Mouse (Mus musculus): ENCODE results near the gene Psma4. TPM values are rescaled to one million over a fixed set of nuclear protein-coding genes. Genes with fewer than 3 reads are reported as not detected.
"Not testable (repeated sequence)": the region's sequence is repeated elsewhere in the genome, so short reads cannot be mapped to it uniquely, and the experiment has no call there.

The Psma4 gene
- 100 to 1,000 TPM; 157 to 162 TPM for total RNA-seq (2021)

GRCm38 (mm10) chr9:54950575-54951321 is at the start of gene Psma4, which contains the start of gene AY074887:
Psma4 (plus strand) TSS chr9:54950790.
AY074887 (minus strand) TSS chr9:54950998.
- peak; percentile 94 to 95 for DNase-seq
- intact Hi-C loops (cut with DNase I) = loop anchor here (2.0 to 5.0 kb wide), 3 partner anchors 34 to 213 kb away; partner anchors contain the start of genes Hykk and Ireb2

- intact Hi-C loops (cut with DNase I) = no loop called here
- no peak for DNase-seq
These were observed 41.1 kb upstream of the Psma4 start for GRCm38 (mm10) chr9:54909446-54909845.

- intact Hi-C loops (cut with DNase I) = loop anchor here (5.0 kb wide), 1 partner anchor 48 kb away; no protein-coding TSS in a partner anchor
- no peak for DNase-seq
These were observed 35.0 kb upstream of the Psma4 start for GRCm38 (mm10) chr9:54915576-54915975.

GRCm38 (mm10) chr9:54916401-54916800 is 34.2 kb upstream of the Psma4 start:
- peak in 1 of 2 experiments; percentile 5 for DNase-seq
- intact Hi-C loops (cut with DNase I) = loop anchor here (2.0 to 5.0 kb wide), 2 partner anchors 34 to 49 kb away; partner anchors contain the start of genes AY074887 and Psma4

- intact Hi-C loops (cut with DNase I) = loop anchor here (2.0 to 5.0 kb wide), 2 partner anchors 34 to 50 kb away; partner anchors contain the start of genes AY074887 and Psma4
These were observed 33.4 kb upstream of the Psma4 start, which contains the start of gene Hykk for GRCm38 (mm10) chr9:54917010-54917677. Hykk (plus strand) TSS chr9:54917283.

GRCm38 (mm10) chr9:54918191-54918590 is 32.4 kb upstream of the Psma4 start:
- intact Hi-C loops (cut with DNase I) = loop anchor here (5.0 kb wide), 1 partner anchor 51 kb away; no protein-coding TSS in a partner anchor
- no peak for DNase-seq

More at GRCm38 (mm10) chr9:54917010-54917677, 33.4 kb upstream of the Psma4 start, which contains the start of gene Hykk:
- DNase-seq = peak; percentile 91 to 92

GRCm38 (mm10) chr9:54918781-54919180 is 31.8 kb upstream of the Psma4 start:
- intact Hi-C loops (cut with DNase I) = loop anchor here (5.0 kb wide), 1 partner anchor 51 kb away; no protein-coding TSS in a partner anchor
- DNase-seq = no peak

GRCm38 (mm10) chr9:54919946-54920345 is 30.6 kb upstream of the Psma4 start:
- DNase-seq = no peak
- intact Hi-C loops (cut with DNase I) = loop anchor here (5.0 kb wide), 1 partner anchor 53 kb away; no protein-coding TSS in a partner anchor

- DNase-seq = no peak
- intact Hi-C loops (cut with DNase I) = no loop called here
These were observed 19.8 kb upstream of the Psma4 start for GRCm38 (mm10) chr9:54930741-54931140.

GRCm38 (mm10) chr9:54931765-54932164 is 18.8 kb upstream of the Psma4 start:
- DNase-seq = no peak
- intact Hi-C loops (cut with DNase I) = no loop called here

GRCm38 (mm10) chr9:54932379-54932778 is 18.2 kb upstream of the Psma4 start:
- DNase-seq = no peak
- intact Hi-C loops (cut with DNase I) = no loop called here

GRCm38 (mm10) chr9:54942071-54942470 is 8.5 kb upstream of the Psma4 start:
- intact Hi-C loops (cut with DNase I) = no loop called here
- no peak for DNase-seq

- intact Hi-C loops (cut with DNase I) = no loop called here
- no peak for DNase-seq
These were observed 6.1 kb upstream of the Psma4 start for GRCm38 (mm10) chr9:54944467-54944866.

- no peak for DNase-seq
- intact Hi-C loops (cut with DNase I) = no loop called here
These were observed 4.3 kb upstream of the Psma4 start for GRCm38 (mm10) chr9:54946256-54946655.

- intact Hi-C loops (cut with DNase I) = no loop called here
- peak in 1 of 2 experiments; percentile 31 for DNase-seq
These were observed 1.1 kb upstream of the Psma4 start for GRCm38 (mm10) chr9:54949465-54949864.

- intact Hi-C loops (cut with DNase I) = loop anchor here (2.0 to 5.0 kb wide), 3 partner anchors 33 to 213 kb away; partner anchors contain the start of genes Hykk and Ireb2
- not testable (repeated sequence) for DNase-seq
These were observed 428 bp upstream of the Psma4 start for GRCm38 (mm10) chr9:54950162-54950561.

GRCm38 (mm10) chr9:54961059-54961458 is 10.5 kb downstream of the Psma4 start:
- intact Hi-C loops (cut with DNase I) = no loop called here
- DNase-seq = no peak

GRCm38 (mm10) chr9:54963669-54964068 is 13.1 kb downstream of the Psma4 start:
- DNase-seq = no peak
- intact Hi-C loops (cut with DNase I) = no loop called here

GRCm38 (mm10) chr9:54969972-54970637 is 19.5 kb downstream of the Psma4 start:
- DNase-seq = no peak
- intact Hi-C loops (cut with DNase I) = no loop called here

- no peak for DNase-seq
- intact Hi-C loops (cut with DNase I) = no loop called here
These were observed 30.1 kb downstream of the Psma4 start, which contains the start of gene Chrna5 for GRCm38 (mm10) chr9:54980674-54981073. Chrna5 (plus strand) TSS chr9:54980880.
